Mouse (Mus musculus) brain, adult 10 weeks (tissue): ENCODE measurements around the gene Klk1b9. TPM values are rescaled to one million over a fixed set of nuclear protein-coding genes. Genes with fewer than 3 reads are reported as not detected.

Experiments used
- polyA plus RNA-seq: library from polyadenylated mRNA; stranded (reverse); fragments of 350-450 nt; fragmentation: Illumina TruSeq; extraction: RNeasy Lipid Tissue Mini Kit (QIAGEN cat#74804); gene quantifications from one replicate; pipeline ENCODE4 v1.2.3, GENCODE M21; 2015; ENCODE audit warnings: low read depth, low replicate concordance

Gene Klk1b9
- not detected for polyA plus RNA-seq

DNA sequence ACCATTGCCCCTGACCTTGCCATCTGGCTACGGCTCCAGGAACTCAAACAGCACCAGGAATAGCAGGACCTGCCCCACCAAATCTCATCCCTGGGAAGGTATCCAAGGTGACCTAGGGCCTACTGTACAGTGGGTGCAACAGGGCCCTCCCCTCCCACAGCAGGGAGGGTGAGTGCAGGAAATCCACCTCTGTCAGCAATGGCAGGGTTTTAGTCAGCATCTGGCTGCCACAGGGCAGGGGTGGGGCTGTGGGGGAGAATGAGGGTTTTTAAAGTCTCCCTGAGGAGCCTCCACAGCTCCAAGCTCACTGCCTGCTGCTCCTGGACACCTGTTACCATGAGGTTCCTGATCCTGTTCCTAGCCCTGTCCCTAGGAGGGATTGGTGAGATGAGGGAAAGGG, at the start of gene Klk1b9:
Gene Klk1b9 (plus strand): TSS at position 301 of the 400 bp plus-strand sequence.

DNA sequence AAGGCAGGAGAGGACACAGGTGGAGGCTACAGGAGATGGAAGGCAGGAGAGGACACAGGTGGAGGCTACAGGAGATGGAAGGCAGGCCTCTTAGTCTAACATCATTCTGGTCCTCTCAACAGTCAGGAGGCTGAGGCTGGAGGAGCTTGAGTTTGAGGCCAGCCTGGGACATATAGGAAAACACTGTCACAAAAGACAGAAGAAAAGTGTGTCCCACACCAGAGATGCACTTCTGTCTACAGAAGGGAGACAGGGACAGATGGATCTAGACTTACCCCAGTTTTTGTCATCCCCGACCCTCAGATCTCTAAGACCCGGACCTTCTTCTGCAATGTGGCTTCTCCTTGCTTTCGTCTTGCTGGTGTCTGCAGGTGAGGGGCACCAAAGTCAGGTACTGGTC, 42.4 kb upstream of the Klk1b9 start, which contains the start of gene Klk15:
Gene Klk15 (plus strand): TSS at position 301 of the 400 bp plus-strand sequence.

DNA sequence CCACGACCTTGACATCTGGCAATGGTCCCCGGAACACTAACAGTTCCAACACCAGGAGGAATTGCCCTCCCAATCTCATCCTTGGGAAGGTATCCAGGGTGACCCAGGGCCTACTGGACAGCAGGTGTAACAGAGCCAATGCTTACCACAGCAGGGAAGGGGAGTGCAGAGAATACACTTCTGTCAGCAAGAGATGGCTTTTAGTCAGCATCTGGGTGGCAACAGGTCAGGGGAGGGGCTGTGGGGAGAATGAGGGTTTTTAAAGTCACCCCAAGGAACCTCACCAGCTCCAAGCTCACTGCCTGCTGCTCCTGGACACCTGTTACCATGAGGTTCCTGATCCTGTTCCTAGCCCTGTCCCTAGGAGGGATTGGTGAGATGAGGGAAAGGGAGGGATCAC, 25.5 kb upstream of the Klk1b9 start, which contains the start of gene Klk1b8:
Gene Klk1b8 (plus strand): TSS at position 301 of the 400 bp plus-strand sequence.

DNA sequence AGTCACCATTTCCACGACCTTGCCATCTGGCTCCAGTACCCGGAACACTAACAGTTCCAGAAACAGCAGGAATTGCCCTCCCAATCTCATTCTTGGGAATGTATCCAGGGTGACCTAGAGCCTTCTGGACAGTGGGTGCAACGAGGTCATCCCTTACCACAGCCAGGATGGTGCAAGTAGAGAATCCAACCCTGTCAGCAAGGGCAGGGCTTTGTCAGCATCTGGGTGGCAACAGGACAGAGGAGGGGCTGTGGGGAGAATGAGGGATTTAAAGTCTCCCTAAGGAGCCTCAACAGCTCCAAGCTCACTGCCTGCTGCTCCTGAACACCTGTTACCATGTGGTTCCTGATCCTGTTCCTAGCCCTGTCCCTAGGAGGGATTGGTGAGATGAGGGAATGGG, 9.4 kb upstream of the Klk1b9 start, which contains the start of gene Klk1b1:
Gene Klk1b1 (plus strand): TSS at position 301 of the 400 bp plus-strand sequence.

DNA sequence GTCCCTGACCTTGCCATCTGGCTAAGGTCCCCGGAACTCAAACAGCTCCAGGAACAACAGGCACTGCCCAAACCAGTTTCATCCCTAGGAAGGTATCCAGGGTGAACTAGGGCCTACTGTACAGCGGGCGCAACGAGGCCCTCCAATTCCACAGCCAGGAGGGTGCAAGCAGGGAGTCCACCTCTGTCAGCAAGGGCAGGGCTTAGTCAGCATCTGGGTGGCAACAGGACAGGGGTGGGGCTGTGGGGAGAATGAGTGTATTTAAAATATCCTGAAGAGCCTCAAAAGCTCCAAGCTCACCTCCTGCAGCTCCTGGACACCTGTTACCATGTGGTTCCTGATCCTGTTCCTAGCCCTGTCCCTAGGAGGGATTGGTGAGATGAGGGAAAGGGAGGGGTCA, 19.7 kb downstream of the Klk1b9 start, which contains the start of gene Klk1b11:
Gene Klk1b11 (plus strand): TSS at position 301 of the 400 bp plus-strand sequence.

DNA sequence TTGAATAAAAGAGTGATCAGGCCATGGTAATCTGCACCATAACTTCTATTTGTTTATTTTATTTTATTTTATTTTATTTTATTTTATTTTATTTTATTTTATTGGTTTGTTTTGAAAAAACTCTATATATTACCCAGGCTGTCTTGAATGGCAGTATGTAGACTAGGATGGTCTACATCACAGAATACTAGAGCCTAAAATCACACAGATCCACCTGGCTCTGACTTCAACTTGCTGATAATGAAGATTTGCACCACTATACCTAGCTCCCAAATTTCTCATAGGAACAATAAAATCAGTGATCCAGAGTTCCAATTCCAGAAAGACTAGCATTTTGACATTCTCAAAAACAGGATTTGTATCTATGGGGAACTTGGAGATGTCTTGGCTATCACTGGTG, 36.0 kb downstream of the Klk1b9 start, which contains the start of gene Klk1b26:
Gene Klk1b26 (plus strand): TSS at position 301 of the 400 bp plus-strand sequence.

Other genes starting within 250 kb of the Klk1b9 start
- not detected for gene Klk12, start 207.2 kb upstream of the Klk1b9 start, polyA plus RNA-seq
- not detected for gene Klk11, start 201.5 kb upstream of the Klk1b9 start, polyA plus RNA-seq
- not detected for gene Klk10, start 195.0 kb upstream of the Klk1b9 start, polyA plus RNA-seq
- not detected for gene Klk9, start 184.2 kb upstream of the Klk1b9 start, polyA plus RNA-seq
- gene Klk8, start 178.5 kb upstream of the Klk1b9 start, polyA plus RNA-seq, result 7.5 TPM
- gene Klk7, start 164.8 kb upstream of the Klk1b9 start, polyA plus RNA-seq, result not detected
- 13.7 TPM for gene Klk6, start 151.6 kb upstream of the Klk1b9 start, polyA plus RNA-seq
- not detected for gene Klk5, start 134.1 kb upstream of the Klk1b9 start, polyA plus RNA-seq
- gene Klk4, start 94.9 kb upstream of the Klk1b9 start, polyA plus RNA-seq, result not detected
- gene Klk15, start 42.3 kb upstream of the Klk1b9 start, polyA plus RNA-seq, result not detected
- gene Klk1b8, start 25.4 kb upstream of the Klk1b9 start, polyA plus RNA-seq, result not detected
- gene Klk1b1, start 9.3 kb upstream of the Klk1b9 start, polyA plus RNA-seq, result not detected
- not detected for gene Klk1b11, start 19.8 kb downstream of the Klk1b9 start, polyA plus RNA-seq
- gene Klk1b26, start 36.1 kb downstream of the Klk1b9 start, polyA plus RNA-seq, result not detected
- gene Klk1b27, start 76.2 kb downstream of the Klk1b9 start, polyA plus RNA-seq, result not detected
- gene Klk1b21, start 126.3 kb downstream of the Klk1b9 start, polyA plus RNA-seq, result not detected
- gene Klk1b22, start 136.6 kb downstream of the Klk1b9 start, polyA plus RNA-seq, result not detected
- not detected for gene Klk1b16, start 160.7 kb downstream of the Klk1b9 start, polyA plus RNA-seq
- gene Klk1b24, start 212.2 kb downstream of the Klk1b9 start, polyA plus RNA-seq, result not detected
- gene Klk1b3, start 222.1 kb downstream of the Klk1b9 start, polyA plus RNA-seq, result not detected
- gene Klk1b4, start 231.4 kb downstream of the Klk1b9 start, polyA plus RNA-seq, result not detected
- gene Klk1b5, start 239.9 kb downstream of the Klk1b9 start, polyA plus RNA-seq, result not detected
- gene Klk1, start 249.3 kb downstream of the Klk1b9 start, polyA plus RNA-seq, result not detected